Mouse (Mus musculus): Measurements from ENCODE around the gene Dgkq.

DNA sequence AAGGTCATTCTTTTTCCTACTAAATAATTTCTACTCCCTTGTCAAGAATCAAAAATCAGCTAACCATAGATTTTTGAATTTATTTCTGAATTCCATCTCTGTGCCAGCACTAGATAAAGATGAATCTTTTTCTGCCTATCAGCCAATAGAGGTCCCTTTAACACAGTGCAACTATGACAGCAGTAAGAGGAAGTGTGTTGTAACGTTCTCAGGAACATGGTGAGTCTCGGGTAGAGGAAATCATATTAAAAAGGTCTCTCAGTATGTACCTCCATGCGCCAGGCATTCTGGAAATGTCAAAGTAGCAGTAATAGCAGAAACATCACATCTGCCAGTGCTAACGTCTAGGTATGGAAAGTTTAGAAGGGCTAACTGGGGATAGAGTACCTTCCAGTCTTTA lies 33.3 kb downstream of the Dgkq start:
- no peak for TF ChIP-seq CTCF (IDR thresholded peaks at IDR 0.05; ENCODE audit: low read depth, low read length)
- no peak for TF ChIP-seq TAL1 (conservative IDR thresholded peaks at IDR 0.05; ENCODE audit: low read depth, low read length)
- TF ChIP-seq POLR2AphosphoS5 (IDR thresholded peaks at IDR 0.05; ENCODE audit: insufficient replicate concordance, low read depth, low read length) = no peak
